Mouse (Mus musculus) lung, embryonic 15.5 days (tissue): ENCODE data around the gene Asrgl1. TPM values are rescaled to one million over a fixed set of nuclear protein-coding genes. Genes with fewer than 3 reads are reported as not detected.
"Not testable (repeated sequence)": the region's sequence is repeated elsewhere in the genome, so short reads cannot be mapped to it uniquely, and the experiment has no call there.

ENCODE experiments used
- ATAC-seq: fragments of 200-750 bp; cut with Nextera tagmentation; 2 replicates; pipeline ENCODE4 v1.8.0; 2017; ENCODE audit warnings: moderate number of reproducible peaks, borderline replicate concordance; ENCODE audit not compliant: low FRiP score, low TSS enrichment; ENCODE audit errors: extremely low read depth
- H3K27ac ChIP-seq: fragments of 300-500 bp; sonication (generic); 2 replicates; pipeline ENCODE4 v1.5.1; 2015; ENCODE audit warnings: moderate library complexity, mild to moderate bottlenecking, inconsistent platforms
- H3K27me3 ChIP-seq: fragments of 300-500 bp; sonication (generic); 2 replicates; pipeline ENCODE4 v1.6.1; 2015; ENCODE audit warnings: inconsistent platforms
- H3K36me3 ChIP-seq: fragments of 300-500 bp; sonication (generic); 2 replicates; pipeline ENCODE4 v1.6.1; 2015; ENCODE audit warnings: inconsistent platforms
- H3K4me1 ChIP-seq: fragments of 300-500 bp; sonication (generic); 2 replicates; pipeline ENCODE4 v1.6.1; 2015; ENCODE audit warnings: inconsistent platforms
- H3K4me2 ChIP-seq: fragments of 300-500 bp; sonication (generic); 2 replicates; pipeline ENCODE4 v1.6.1; 2015; ENCODE audit warnings: inconsistent platforms, mild to moderate bottlenecking, moderate library complexity
- H3K4me3 ChIP-seq: fragments of 300-500 bp; sonication (generic); 2 replicates; pipeline ENCODE4 v1.5.1; 2015; ENCODE audit warnings: mild to moderate bottlenecking, inconsistent platforms
- H3K9ac ChIP-seq: fragments of 300-500 bp; sonication (generic); 2 replicates; pipeline ENCODE4 v1.6.1; 2015; ENCODE audit warnings: inconsistent platforms
- H3K9me3 ChIP-seq: fragments of 300-500 bp; sonication (generic); 2 replicates; pipeline ENCODE4 v1.6.1; 2016; ENCODE audit warnings: inconsistent platforms
- WGBS: fragments of 180-500 bp; shearing (Covaris S2); methylation state at CpG from one replicate; pipeline ENCODE4 v1.1.7; 2015; 5-methylcytosine and 5-hydroxymethylcytosine counted together
- polyA plus RNA-seq: library from polyadenylated mRNA; unstranded; fragments of >200 nt; fragmentation: Nextera tagmentation; extraction: Ambion mirVana; gene quantifications from 2 replicates; pipeline ENCODE4 v1.2.1, GENCODE M21; 2015

Gene Asrgl1
- polyA plus RNA-seq: 14.1 and 18.1 TPM in 2 replicates

GRCm38 (mm10) chr19:9135512-9136331, at the start of gene Asrgl1:
Asrgl1 (minus strand) TSS chr19:9135636.
- Histone ChIP-seq H3K4me2 (peak within 1 kb of the TSS; percentile 95), H3K4me3 (peak within 1 kb of the TSS; percentile 77), H3K4me1 (peaks cover 16% of the 10 kb centered on the region), H3K9ac (peak within 1 kb of the TSS; percentile 68), H3K36me3 (0 out of 2 replicates have a peak, but pooled peaks cover 3% of the 10 kb centered on the region), H3K27me3 (no peaks in the 10 kb centered on the region), H3K9me3 (no peaks in the 10 kb centered on the region), H3K27ac (peak within 1 kb of the TSS; percentile 22; the same call in 1 of the 2 replicates)
- WGBS: 9% methylated on average over 31 of the region's 31 CpGs
- ATAC-seq: peak; percentile 97

- Histone ChIP-seq H3K9ac (no peak overlapping the region), H3K4me2 (no peak overlapping the region), H3K9me3 (no peaks in the 10 kb centered on the region), H3K4me3 (no peak overlapping the region), H3K27me3 (no peaks in the 10 kb centered on the region), H3K4me1 (no peaks in the 10 kb centered on the region), H3K27ac (no peak overlapping the region), H3K36me3 (no peaks in the 10 kb centered on the region)
- ATAC-seq: no peak
- WGBS: 55% methylated on average over 4 of the region's 4 CpGs
Observed at GRCm38 (mm10) chr19:9146214-9146613, 10.8 kb upstream of the Asrgl1 start.

GRCm38 (mm10) chr19:9143639-9144125, 8.2 kb upstream of the Asrgl1 start:
- H3K4me1 ChIP-seq: no peaks in the 10 kb centered on the region

GRCm38 (mm10) chr19:9143230-9143629, 7.8 kb upstream of the Asrgl1 start:
- Histone ChIP-seq H3K27ac (no peak overlapping the region), H3K4me3 (no peak overlapping the region), H3K4me1 (no peaks in the 10 kb centered on the region), H3K9ac (no peak overlapping the region), H3K4me2 (no peak overlapping the region), H3K27me3 (no peaks in the 10 kb centered on the region), H3K36me3 (no peaks in the 10 kb centered on the region), H3K9me3 (no peaks in the 10 kb centered on the region)
- WGBS: 79% methylated on average over 2 of the region's 2 CpGs
- ATAC-seq: no peak

More at GRCm38 (mm10) chr19:9143639-9144125, 8.2 kb upstream of the Asrgl1 start:
- ATAC-seq: no peak
- H3K9ac ChIP-seq: no peak overlapping the region
- no peaks in the 10 kb centered on the region for H3K36me3 ChIP-seq
- H3K4me3 ChIP-seq: no peak overlapping the region
- no peak overlapping the region for H3K4me2 ChIP-seq
- no peaks in the 10 kb centered on the region for H3K27me3 ChIP-seq
- H3K9me3 ChIP-seq: no peaks in the 10 kb centered on the region
- H3K27ac ChIP-seq: no peak overlapping the region

- ATAC-seq, H3K27ac ChIP-seq, H3K4me3 ChIP-seq, H3K9ac ChIP-seq, H3K4me2 ChIP-seq, H3K36me3 ChIP-seq, H3K27me3 ChIP-seq, H3K4me1 ChIP-seq, H3K9me3 ChIP-seq: not testable (repeated sequence)
- WGBS: 57% methylated on average over 1 of the region's 1 CpGs
Observed at GRCm38 (mm10) chr19:9140361-9140760, 4.9 kb upstream of the Asrgl1 start.

- Histone ChIP-seq H3K27me3 (no peaks in the 10 kb centered on the region), H3K36me3 (0 out of 2 replicates have a peak, but pooled peaks cover 3% of the 10 kb centered on the region), H3K4me3 (no peak overlapping the region), H3K9me3 (no peaks in the 10 kb centered on the region), H3K27ac (no peak overlapping the region), H3K9ac (no peak overlapping the region), H3K4me2 (no peak overlapping the region), H3K4me1 (peaks cover 16% of the 10 kb centered on the region)
- ATAC-seq: no peak
- 84% methylated on average over 1 of the region's 1 CpGs for WGBS
Observed at GRCm38 (mm10) chr19:9137159-9137558, 1.7 kb upstream of the Asrgl1 start.

- Histone ChIP-seq H3K27me3 (no peaks in the 10 kb centered on the region), H3K4me3 (peak overlapping the region; percentile 77), H3K9ac (peak overlapping the region; percentile 68), H3K4me2 (peak overlapping the region; percentile 95), H3K36me3 (0 out of 2 replicates have a peak, but pooled peaks cover 3% of the 10 kb centered on the region), H3K9me3 (no peaks in the 10 kb centered on the region), H3K4me1 (peaks cover 16% of the 10 kb centered on the region), H3K27ac (peak overlapping the region; percentile 22; the same call in 1 of the 2 replicates)
- peak; percentile 73 for ATAC-seq
- WGBS: under 1% methylated on average over 34 of the region's 37 CpGs
Observed at GRCm38 (mm10) chr19:9134746-9135511, 507 bp downstream of the Asrgl1 start.

GRCm38 (mm10) chr19:9129996-9130395, 5.4 kb downstream of the Asrgl1 start:
- Histone ChIP-seq H3K4me3 (no peak overlapping the region), H3K4me1 (peaks cover 12% of the 10 kb centered on the region), H3K36me3 (0 out of 2 replicates have a peak, but pooled peaks cover 8% of the 10 kb centered on the region), H3K9ac (no peak overlapping the region), H3K4me2 (no peak overlapping the region), H3K27ac (no peak overlapping the region), H3K27me3 (no peaks in the 10 kb centered on the region), H3K9me3 (no peaks in the 10 kb centered on the region)
- ATAC-seq: no peak
- 53% methylated on average over 1 of the region's 1 CpGs for WGBS

- no peak overlapping the region for H3K27ac ChIP-seq
- peak; percentile 19; the same call in 1 of the 2 replicates for ATAC-seq
- WGBS: 85% methylated on average over 4 of the region's 4 CpGs
- no peaks in the 10 kb centered on the region for H3K27me3 ChIP-seq
- H3K36me3 ChIP-seq: 0 out of 2 replicates have a peak, but pooled peaks cover 8% of the 10 kb centered on the region
- H3K9me3 ChIP-seq: no peaks in the 10 kb centered on the region
- H3K9ac ChIP-seq: no peak overlapping the region
- no peak overlapping the region for H3K4me2 ChIP-seq
- H3K4me3 ChIP-seq: no peak overlapping the region
- peaks cover 2% of the 10 kb centered on the region; the same call in 1 of the 2 replicates for H3K4me1 ChIP-seq
Observed at GRCm38 (mm10) chr19:9128499-9129194, 6.8 kb downstream of the Asrgl1 start.

- not testable (repeated sequence) for H3K4me2 ChIP-seq, H3K36me3 ChIP-seq, H3K27ac ChIP-seq, H3K9me3 ChIP-seq, H3K4me1 ChIP-seq, ATAC-seq, H3K9ac ChIP-seq, H3K27me3 ChIP-seq, H3K4me3 ChIP-seq
- 92% methylated on average over 2 of the region's 2 CpGs for WGBS
Observed at GRCm38 (mm10) chr19:9123986-9124385, 11.4 kb downstream of the Asrgl1 start.

GRCm38 (mm10) chr19:9122390-9122789, 13.0 kb downstream of the Asrgl1 start:
- Histone ChIP-seq H3K36me3 (0 out of 2 replicates have a peak, but pooled peaks cover 5% of the 10 kb centered on the region), H3K4me1 (no peaks in the 10 kb centered on the region), H3K9ac (no peak overlapping the region), H3K4me2 (no peak overlapping the region), H3K27me3 (no peaks in the 10 kb centered on the region), H3K4me3 (no peak overlapping the region), H3K9me3 (no peaks in the 10 kb centered on the region), H3K27ac (no peak overlapping the region)
- ATAC-seq: no peak
- WGBS: 69% methylated on average over 1 of the region's 1 CpGs
